In genomic region chr19:32470059-32470497, GRCm38 (mm10) we compare ENCODE assay signal across 8 mouse cellular contexts. TPM values are rescaled to one million over a fixed set of nuclear protein-coding genes. Genes with fewer than 3 reads are reported as not detected.
DNase-seq lines count a peak whose midpoint lies in the region; ATAC-seq lines count a peak whose summit lies in the region.

No protein-coding gene starts in this region.

- no peak overlapping the region for H3K4me2 ChIP-seq in hindbrain, embryonic 16.5 days (ENCODE audit: low read length)
- H3K4me2 ChIP-seq in limb, embryonic 13.5 days (replicated peaks): peak overlapping the region; percentile 31; the same call in 1 of the 2 replicates

- no peaks in the 10 kb centered on the region for H3K27me3 ChIP-seq in hindbrain, embryonic 16.5 days (replicated peaks; ENCODE audit: control insufficient read depth, insufficient read depth, low read length)
- no peaks in the 10 kb centered on the region for H3K27me3 ChIP-seq in limb, embryonic 13.5 days

- DNase-seq in ovary, postnatal 14 days (ENCODE audit: low spot score): peak; percentile 41
- DNase-seq in ovary, postnatal 10 days (ENCODE audit: low spot score): no peak
- DNase-seq in Muller cell, postnatal 12 days (ENCODE audit: inconsistent ontology term): peak; percentile 94
- peak; percentile 56 for DNase-seq in cerebellum, adult 8-10 months
- no peak for DNase-seq in ovary, adult 18-20 months (ENCODE audit: low spot score)

- 0 out of 2 replicates have a peak, but pooled peaks have one; percentile 14 for ATAC-seq in hindbrain, embryonic 16.5 days
- no peak for ATAC-seq in limb, embryonic 13.5 days (ENCODE audit: low FRiP score, low read depth)
- peak; percentile 38; the same call in 1 of the 2 replicates for ATAC-seq in monocyte, adult 5-6 weeks (replicated peaks; ENCODE audit: insufficient number of reproducible peaks, low FRiP score, low TSS enrichment, poor library complexity, severe bottlenecking)

- no peaks in the 10 kb centered on the region for H3K9me3 ChIP-seq in hindbrain, embryonic 16.5 days (ENCODE audit: control insufficient read depth, low read length)
- no peaks in the 10 kb centered on the region for H3K9me3 ChIP-seq in limb, embryonic 13.5 days

- no peaks in the 10 kb centered on the region for H3K4me1 ChIP-seq in hindbrain, embryonic 16.5 days (ENCODE audit: control insufficient read depth, insufficient read depth, low read depth, low read length)
- no peaks in the 10 kb centered on the region for H3K4me1 ChIP-seq in limb, embryonic 13.5 days

- 33% methylated on average over 6 of the region's 6 CpGs for WGBS in hindbrain, embryonic 16.5 days
- WGBS in limb, embryonic 13.5 days: 24% methylated on average over 6 of the region's 6 CpGs

- H3K4me3 ChIP-seq in hindbrain, embryonic 16.5 days (ENCODE audit: low read length): no peak overlapping the region
- no peak overlapping the region for H3K4me3 ChIP-seq in limb, embryonic 13.5 days

- no peaks in the 10 kb centered on the region for H3K36me3 ChIP-seq in hindbrain, embryonic 16.5 days (ENCODE audit: control insufficient read depth, insufficient read depth, low read length)
- H3K36me3 ChIP-seq in limb, embryonic 13.5 days: no peaks in the 10 kb centered on the region

- no peak overlapping the region for H3K9ac ChIP-seq in hindbrain, embryonic 16.5 days (ENCODE audit: low read depth, low read length)
- H3K9ac ChIP-seq in limb, embryonic 13.5 days: no peak overlapping the region

- H3K27ac ChIP-seq in hindbrain, embryonic 16.5 days (ENCODE audit: low read depth, low read length): no peak overlapping the region
- H3K27ac ChIP-seq in limb, embryonic 13.5 days: no peak overlapping the region

RNA-seq across cellular contexts. Expression of gene Rpl9-ps6, which starts 3.7 kb away (rescaled TPM):
- polyA plus RNA-seq in hindbrain, embryonic 16.5 days (2015; fragmentation: Nextera tagmentation; extraction: Ambion mirVana): 40.2 and 76.1 TPM in 2 replicates
- polyA plus RNA-seq in limb, embryonic 13.5 days (2015; fragmentation: Nextera tagmentation; extraction: Ambion mirVana): 122 and 136 TPM in 2 replicates
- total RNA-seq in monocyte, adult 5-6 weeks (2017): 60.6 to 75.0 TPM (median 69.6 TPM) in 3 replicates

RNA-seq across cellular contexts. Expression of gene Minpp1, which starts 15.5 kb away (rescaled TPM):
- 53.9 and 54.7 TPM in 2 replicates for polyA plus RNA-seq in hindbrain, embryonic 16.5 days (2015; fragmentation: Nextera tagmentation; extraction: Ambion mirVana)
- polyA plus RNA-seq in limb, embryonic 13.5 days (2015; fragmentation: Nextera tagmentation; extraction: Ambion mirVana): 81.3 and 82.2 TPM in 2 replicates
- 11.0 to 12.3 TPM (median 11.4 TPM) in 3 replicates for total RNA-seq in monocyte, adult 5-6 weeks (2017)

Comparison
In these comparisons a context has a peak if more than half of its experiments do, and no peak if none do; other contexts are left out.
1. DNase-seq: peak in ovary, postnatal 14 days (single experiment), Muller cell, postnatal 12 days (single experiment) and cerebellum, adult 8-10 months (single experiment); none in ovary, postnatal 10 days (single experiment) and ovary, adult 18-20 months (single experiment).